Comparison of ENCODE assay signal across 9 mouse cellular contexts in genomic region chr7:130968537-130968936, GRCm38 (mm10). TPM values are rescaled to one million over a fixed set of nuclear protein-coding genes. Genes with fewer than 3 reads are reported as not detected.
DNase-seq lines count a peak whose midpoint lies in the region; ATAC-seq and TF ChIP-seq lines count a peak whose summit lies in the region.
"Had no signal": no experiment of that assay in that cellular context is flagged by ENCODE, and none has a peak within 500 bp of the region (broad histone marks: within the 10 kb centered on the region; RNA-seq: fewer than 3 reads in every experiment).

No protein-coding gene starts in this region.

- WGBS in kidney, postnatal 0 days = 61% methylated on average over 7 of the region's 7 CpGs
- WGBS in kidney, embryonic 16.5 days = 62% methylated on average over 7 of the region's 7 CpGs
- WGBS in embryonic facial prominence, embryonic 15.5 days = 64% methylated on average over 7 of the region's 7 CpGs
- WGBS in intestine, postnatal 0 days = 52% methylated on average over 7 of the region's 7 CpGs
- WGBS in midbrain, embryonic 16.5 days = 81% methylated on average over 7 of the region's 7 CpGs

- no peak overlapping the region for H3K4me2 ChIP-seq in kidney, postnatal 0 days (ENCODE audit: low read length)
- no peak overlapping the region for H3K4me2 ChIP-seq in kidney, embryonic 16.5 days (replicated peaks; ENCODE audit: low read depth, low read length)
- H3K4me2 ChIP-seq in CH12.LX (ENCODE audit: insufficient read depth, low read depth, poor library complexity, severe bottlenecking) = peak overlapping the region; percentile 37; the same call in 1 of the 2 replicates
- H3K4me2 ChIP-seq in embryonic facial prominence, embryonic 15.5 days (replicated peaks) = no peak overlapping the region
- H3K4me2 ChIP-seq in intestine, postnatal 0 days (replicated peaks; ENCODE audit: low read depth) = no peak overlapping the region
- no peak overlapping the region for H3K4me2 ChIP-seq in midbrain, embryonic 16.5 days (ENCODE audit: low read length)
- H3K4me2 ChIP-seq: neural tube, embryonic 15.5 days had no signal

- no peak overlapping the region for H3K27ac ChIP-seq in kidney, postnatal 0 days
- H3K27ac ChIP-seq in kidney, embryonic 16.5 days (ENCODE audit: low read length) = no peak overlapping the region
- H3K27ac ChIP-seq in CH12.LX (ENCODE audit: insufficient read depth, low read depth) = no peak overlapping the region
- peak overlapping the region; percentile 73 for H3K27ac ChIP-seq in embryonic facial prominence, embryonic 15.5 days (replicated peaks)
- no peak overlapping the region for H3K27ac ChIP-seq in intestine, postnatal 0 days (ENCODE audit: low read depth, low read length)
- no peak overlapping the region for H3K27ac ChIP-seq in midbrain, embryonic 16.5 days (ENCODE audit: low read length)
- H3K27ac ChIP-seq: neural tube, embryonic 15.5 days had no signal

- in situ Hi-C loops in CH12.LX (cut with MboI; ENCODE audit: low pct_ligation_motif_present, low pct_unique_long_range_greater_than_20kb, low sequenced_read_pairs) = no loop called here

- H3K9me3 ChIP-seq in kidney, postnatal 0 days (replicated peaks; ENCODE audit: low read length) = no peaks in the 10 kb centered on the region
- H3K9me3 ChIP-seq in kidney, embryonic 16.5 days (ENCODE audit: low read length) = no peaks in the 10 kb centered on the region
- no peaks in the 10 kb centered on the region for H3K9me3 ChIP-seq in CH12.LX (replicated peaks; ENCODE audit: low read length)
- H3K9me3 ChIP-seq in embryonic facial prominence, embryonic 15.5 days (replicated peaks) = no peaks in the 10 kb centered on the region
- no peaks in the 10 kb centered on the region for H3K9me3 ChIP-seq in intestine, postnatal 0 days (ENCODE audit: control insufficient read depth)
- no peaks in the 10 kb centered on the region for H3K9me3 ChIP-seq in midbrain, embryonic 16.5 days (replicated peaks; ENCODE audit: control insufficient read depth, low read length, poor library complexity, severe bottlenecking)
- H3K9me3 ChIP-seq: neural tube, embryonic 15.5 days had no signal

- no peak; the same call in 1 of the 2 replicates for TF ChIP-seq RAD21 in CH12.LX (IDR thresholded peaks at IDR 0.05; ENCODE audit: low read depth, low read length)

- DNase-seq in kidney, postnatal 0 days (ENCODE audit: low spot score) = no peak
- DNase-seq in CH12.LX (ENCODE audit: extremely low read depth) = peak; percentile 26
- no peak for DNase-seq in right cerebral cortex, adult 18-20 months
- DNase-seq in cerebellum, adult 9-10 months = no peak

- no peak overlapping the region for H3K4me3 ChIP-seq in kidney, postnatal 0 days (replicated peaks; ENCODE audit: low read depth, low read length)
- H3K4me3 ChIP-seq in kidney, embryonic 16.5 days (ENCODE audit: low read length) = no peak overlapping the region
- no peak overlapping the region for H3K4me3 ChIP-seq in CH12.LX (replicated peaks in 1 of 3; ENCODE audit: low read depth in 2 of 3, low read length in 2 of 3, poor library complexity in 1 of 3)
- H3K4me3 ChIP-seq in embryonic facial prominence, embryonic 15.5 days (replicated peaks) = no peak overlapping the region
- no peak overlapping the region for H3K4me3 ChIP-seq in intestine, postnatal 0 days (ENCODE audit: low read depth, low read length)
- no peak overlapping the region for H3K4me3 ChIP-seq in midbrain, embryonic 16.5 days (ENCODE audit: low read depth, low read length)
- H3K4me3 ChIP-seq: neural tube, embryonic 15.5 days had no signal

- H3K79me2 ChIP-seq in CH12.LX (replicated peaks; ENCODE audit: control insufficient read depth, extremely low read depth, insufficient read depth, poor library complexity, severe bottlenecking) = no peaks in the 10 kb centered on the region

- H3K27me3 ChIP-seq in kidney, postnatal 0 days (ENCODE audit: insufficient read depth, low read length) = no peaks in the 10 kb centered on the region
- H3K27me3 ChIP-seq in kidney, embryonic 16.5 days (ENCODE audit: insufficient read depth, low read length) = no peaks in the 10 kb centered on the region
- peaks cover 92% of the 10 kb centered on the region for H3K27me3 ChIP-seq in CH12.LX (replicated peaks)
- no peaks in the 10 kb centered on the region for H3K27me3 ChIP-seq in embryonic facial prominence, embryonic 15.5 days
- H3K27me3 ChIP-seq in intestine, postnatal 0 days (replicated peaks; ENCODE audit: control insufficient read depth, insufficient read depth, low read length) = no peaks in the 10 kb centered on the region
- no peaks in the 10 kb centered on the region for H3K27me3 ChIP-seq in midbrain, embryonic 16.5 days (ENCODE audit: control insufficient read depth, insufficient read depth, low read depth, low read length)
- H3K27me3 ChIP-seq: neural tube, embryonic 15.5 days had no signal

- peak; percentile 37; the same call in 1 of the 2 replicates for TF ChIP-seq CTCF in kidney, postnatal 0 days (IDR thresholded peaks at IDR 0.05; ENCODE audit: low read depth)
- peak in 1 of 2 experiments; percentile 36; a peak in 2 of 4 replicates for TF ChIP-seq CTCF in CH12.LX (conservative IDR thresholded peaks at IDR 0.05 in 1 of 2, IDR thresholded peaks at IDR 0.05 in 1 of 2; ENCODE audit: low read depth in 2 of 2, low read length in 2 of 2)
- TF ChIP-seq CTCF in intestine, postnatal 0 days (IDR thresholded peaks at IDR 0.05; ENCODE audit: low read depth) = peak; percentile 53

- no peaks in the 10 kb centered on the region; the same call in 1 of the 2 replicates for H3K4me1 ChIP-seq in kidney, postnatal 0 days (replicated peaks; ENCODE audit: insufficient read depth, low read length)
- H3K4me1 ChIP-seq in kidney, embryonic 16.5 days (ENCODE audit: insufficient read depth, low read length) = peaks cover 9% of the 10 kb centered on the region
- H3K4me1 ChIP-seq in CH12.LX (ENCODE audit: control insufficient read depth in 1 of 2, insufficient read depth in 2 of 2) = peaks cover 4 to 13% of the 10 kb centered on the region in 2 experiments; a peak in 2 of 4 replicates
- peaks cover 61% of the 10 kb centered on the region for H3K4me1 ChIP-seq in embryonic facial prominence, embryonic 15.5 days
- no peaks in the 10 kb centered on the region for H3K4me1 ChIP-seq in intestine, postnatal 0 days (replicated peaks; ENCODE audit: control insufficient read depth, insufficient read depth, low read length)
- no peaks in the 10 kb centered on the region; the same call in 1 of the 2 replicates for H3K4me1 ChIP-seq in midbrain, embryonic 16.5 days (ENCODE audit: control insufficient read depth, insufficient read depth, low read length)

- dilution Hi-C loops in CH12.LX (cut with MboI; ENCODE audit: extremely low pct_ligation_motif_present, extremely low pct_unique_long_range_greater_than_20kb, low sequenced_read_pairs) = no loop called here

- H3K9ac ChIP-seq in kidney, postnatal 0 days (ENCODE audit: low read depth, low read length) = no peak overlapping the region
- H3K9ac ChIP-seq in kidney, embryonic 16.5 days (replicated peaks; ENCODE audit: low read length) = no peak overlapping the region; the same call in 1 of the 2 replicates
- no peak overlapping the region for H3K9ac ChIP-seq in CH12.LX (ENCODE audit: insufficient read depth, low read depth)
- no peak overlapping the region for H3K9ac ChIP-seq in embryonic facial prominence, embryonic 15.5 days
- H3K9ac ChIP-seq in intestine, postnatal 0 days (ENCODE audit: low read depth, low read length) = no peak overlapping the region
- H3K9ac ChIP-seq in midbrain, embryonic 16.5 days (ENCODE audit: low read depth, low read length) = no peak overlapping the region
- H3K9ac ChIP-seq: neural tube, embryonic 15.5 days had no signal

- no peaks in the 10 kb centered on the region for H3K36me3 ChIP-seq in kidney, postnatal 0 days (ENCODE audit: insufficient read depth, low read length)
- no peaks in the 10 kb centered on the region for H3K36me3 ChIP-seq in kidney, embryonic 16.5 days (ENCODE audit: insufficient read depth, low read length)
- H3K36me3 ChIP-seq in CH12.LX (replicated peaks in 1 of 2; ENCODE audit: control insufficient read depth in 1 of 2, insufficient read depth in 1 of 2, low read length in 1 of 2) = no peaks in the 10 kb centered on the region
- H3K36me3 ChIP-seq in embryonic facial prominence, embryonic 15.5 days = no peaks in the 10 kb centered on the region
- H3K36me3 ChIP-seq in intestine, postnatal 0 days (ENCODE audit: control insufficient read depth, insufficient read depth) = no peaks in the 10 kb centered on the region
- no peaks in the 10 kb centered on the region for H3K36me3 ChIP-seq in midbrain, embryonic 16.5 days (ENCODE audit: control insufficient read depth, insufficient read depth, low read length)
- H3K36me3 ChIP-seq: neural tube, embryonic 15.5 days had no signal

- no peak for TF ChIP-seq POLR2A in CH12.LX (IDR thresholded peaks at IDR 0.05; ENCODE audit: low read depth, low read length)

- TF ChIP-seq EP300 in CH12.LX (IDR thresholded peaks at IDR 0.05; ENCODE audit: low read length) = no peak

- ATAC-seq in kidney, postnatal 0 days (replicated peaks; ENCODE audit: low FRiP score, low read depth) = peak; percentile 26; the same call in 1 of the 2 replicates
- ATAC-seq in kidney, embryonic 16.5 days (ENCODE audit: low FRiP score, low TSS enrichment) = no peak
- ATAC-seq in embryonic facial prominence, embryonic 15.5 days (ENCODE audit: insufficient number of reproducible peaks, low FRiP score, low TSS enrichment, low read depth) = no peak
- ATAC-seq in intestine, postnatal 0 days = no peak
- ATAC-seq in midbrain, embryonic 16.5 days = no peak

TF ChIP-seq in CH12.LX, 34 proteins besides CTCF, POLR2A, EP300 and RAD21:
- TF ChIP-seq MAFK (IDR thresholded peaks at IDR 0.05; ENCODE audit: insufficient replicate concordance, low read length) (0 out of 2 replicates have a peak, but pooled peaks have one; percentile 34), CHD1 (IDR thresholded peaks at IDR 0.05; ENCODE audit: low read depth, low read length) (no peak), IRF4 (IDR thresholded peaks at IDR 0.05; ENCODE audit: low read depth, low read length) (peak; percentile 73), USF1 (IDR thresholded peaks at IDR 0.05; ENCODE audit: low read depth, low read length) (no peak), ETS1 (conservative IDR thresholded peaks at IDR 0.05; ENCODE audit: low read depth, low read length) (peak; percentile 31; the same call in 1 of the 2 replicates), BHLHE40 (IDR thresholded peaks at IDR 0.05; ENCODE audit: low read depth, low read length) (peak; percentile 29; the same call in 1 of the 2 replicates)

RNA-seq across cellular contexts. Expression of gene Htra1, which starts 32.6 kb away (rescaled TPM):
- 14.5 and 14.8 TPM in 2 replicates for polyA plus RNA-seq in kidney, postnatal 0 days (2015; fragmentation: Nextera tagmentation; extraction: Ambion mirVana)
- polyA plus RNA-seq in kidney, embryonic 16.5 days (2015; fragmentation: Nextera tagmentation; extraction: Ambion mirVana) = 8.3 and 13.4 TPM in 2 replicates
- total RNA-seq in CH12.LX (2012; rRNA removed) = not detected in 2 replicates
- total RNA-seq in CH12.LX (2014; rRNA removed) = not detected in 2 replicates
- polyA plus RNA-seq in CH12.LX (2012; ENCODE audit: insufficient read length, low read depth) = not detected in 2 replicates
- 116 and 122 TPM in 2 replicates for polyA plus RNA-seq in embryonic facial prominence, embryonic 15.5 days (2015; fragmentation: Nextera tagmentation; extraction: Ambion mirVana)
- polyA plus RNA-seq in intestine, postnatal 0 days (2015; fragmentation: Nextera tagmentation; extraction: Ambion mirVana) = 15.5 and 17.6 TPM in 2 replicates
- 15.5 and 15.6 TPM in 2 replicates for polyA plus RNA-seq in midbrain, embryonic 16.5 days (2015; fragmentation: Nextera tagmentation; extraction: Ambion mirVana)
